Mouse (Mus musculus) heart, embryonic 15.5 days (tissue): ENCODE results near the gene Tspan13. TPM values are rescaled to one million over a fixed set of nuclear protein-coding genes. Genes with fewer than 3 reads are reported as not detected.

Experiments
- ATAC-seq: fragments of 200-750 bp; cut with Nextera tagmentation; replicated peaks from 2 replicates; pipeline ENCODE4 v1.8.0; 2017; ENCODE audit warnings: low read depth, moderate TSS enrichment; ENCODE audit not compliant: insufficient number of reproducible peaks, insufficient read depth, low FRiP score
- H3K27ac ChIP-seq: fragments of 300-500 bp; sonication (generic); 2 replicates; pipeline ENCODE4 v1.5.1; 2015; ENCODE audit warnings: mild to moderate bottlenecking, inconsistent platforms
- H3K27me3 ChIP-seq: fragments of 300-500 bp; sonication (generic); 2 replicates; pipeline ENCODE4 v1.6.1; 2015; ENCODE audit warnings: inconsistent platforms
- H3K36me3 ChIP-seq: fragments of 300-500 bp; sonication (generic); 2 replicates; pipeline ENCODE4 v1.6.1; 2015; ENCODE audit warnings: mild to moderate bottlenecking, inconsistent platforms
- H3K4me1 ChIP-seq: fragments of 300-500 bp; sonication (generic); replicated peaks from 2 replicates; pipeline ENCODE4 v1.6.1; 2015; ENCODE audit warnings: inconsistent platforms
- H3K4me2 ChIP-seq: fragments of 300-500 bp; sonication (generic); 2 replicates; pipeline ENCODE4 v1.6.1; 2015; ENCODE audit warnings: inconsistent platforms, mild to moderate bottlenecking, moderate library complexity
- H3K4me3 ChIP-seq: fragments of 300-500 bp; sonication (generic); 2 replicates; pipeline ENCODE4 v1.5.1; 2015; ENCODE audit warnings: mild to moderate bottlenecking, inconsistent platforms
- H3K9ac ChIP-seq: fragments of 300-500 bp; sonication (generic); 2 replicates; pipeline ENCODE4 v1.6.1; 2015; ENCODE audit warnings: mild to moderate bottlenecking, inconsistent platforms
- H3K9me3 ChIP-seq: fragments of 300-500 bp; sonication (generic); replicated peaks from 2 replicates; pipeline ENCODE4 v1.6.1; 2016; ENCODE audit warnings: inconsistent platforms
- WGBS: fragments of 180-500 bp; shearing (Covaris S2); methylation state at CpG from one replicate; pipeline ENCODE4 v1.1.7; 2015; ENCODE audit warnings: mixed read lengths; 5-methylcytosine and 5-hydroxymethylcytosine counted together
- polyA plus RNA-seq: library from polyadenylated mRNA; unstranded; fragments of >200 nt; fragmentation: Nextera tagmentation; extraction: Ambion mirVana; gene quantifications from 2 replicates; pipeline ENCODE4 v1.2.1, GENCODE M21; 2015

Gene Tspan13
- polyA plus RNA-seq, result 57.9 and 65.1 TPM in 2 replicates

- Histone ChIP-seq H3K4me2 (peak within 1 kb of the TSS; percentile 88), H3K9ac (peak within 1 kb of the TSS; percentile 74), H3K4me1 (peaks cover 12% of the 10 kb centered on the region), H3K27me3 (no peaks in the 10 kb centered on the region), H3K36me3 (no peaks in the 10 kb centered on the region), H3K4me3 (peak within 1 kb of the TSS; percentile 79), H3K27ac (peak within 1 kb of the TSS; percentile 51), H3K9me3 (no peaks in the 10 kb centered on the region)
- ATAC-seq, result peak; percentile 93
- 0% methylated on average over 35 of the region's 35 CpGs for WGBS
These were observed at the start of gene Tspan13 for GRCm38 (mm10) chr12:36042348-36042778. Gene Tspan13 (minus strand): TSS chr12:36042500.

GRCm38 (mm10) chr12:36091964-36092363 is 49.7 kb upstream of the Tspan13 start:
- no peak overlapping the region for H3K27ac ChIP-seq
- H3K36me3 ChIP-seq, result peaks cover 38% of the 10 kb centered on the region

GRCm38 (mm10) chr12:36089221-36089620 is 46.9 kb upstream of the Tspan13 start:
- no peak for ATAC-seq
- no peaks in the 10 kb centered on the region for H3K27me3 ChIP-seq
- H3K4me1 ChIP-seq, result peaks cover 5% of the 10 kb centered on the region
- H3K4me2 ChIP-seq, result no peak overlapping the region
- no peak overlapping the region for H3K4me3 ChIP-seq
- WGBS, result 29% methylated on average over 6 of the region's 6 CpGs
- H3K27ac ChIP-seq, result no peak overlapping the region
- peaks cover 22% of the 10 kb centered on the region for H3K36me3 ChIP-seq
- H3K9me3 ChIP-seq, result no peaks in the 10 kb centered on the region
- H3K9ac ChIP-seq, result no peak overlapping the region

More at GRCm38 (mm10) chr12:36091964-36092363, 49.7 kb upstream of the Tspan13 start:
- Histone ChIP-seq H3K4me2 (no peak overlapping the region), H3K4me3 (no peak overlapping the region), H3K27me3 (no peaks in the 10 kb centered on the region), H3K4me1 (peaks cover 5% of the 10 kb centered on the region), H3K9ac (no peak overlapping the region), H3K9me3 (no peaks in the 10 kb centered on the region)
- ATAC-seq, result no peak
- WGBS, result 91% methylated on average over 10 of the region's 10 CpGs

GRCm38 (mm10) chr12:36088804-36089203 is 46.5 kb upstream of the Tspan13 start:
- Histone ChIP-seq H3K9ac (no peak overlapping the region), H3K36me3 (peaks cover 22% of the 10 kb centered on the region), H3K27me3 (no peaks in the 10 kb centered on the region), H3K4me2 (no peak overlapping the region), H3K9me3 (no peaks in the 10 kb centered on the region), H3K4me3 (no peak overlapping the region), H3K4me1 (peaks cover 5% of the 10 kb centered on the region), H3K27ac (no peak overlapping the region)
- no peak for ATAC-seq
- WGBS, result 82% methylated on average over 1 of the region's 1 CpGs

GRCm38 (mm10) chr12:36085380-36085779 is 43.1 kb upstream of the Tspan13 start:
- no peak overlapping the region for H3K27ac ChIP-seq
- H3K9ac ChIP-seq, result no peak overlapping the region
- WGBS, result 87% methylated on average over 2 of the region's 2 CpGs
- H3K4me3 ChIP-seq, result no peak overlapping the region
- no peaks in the 10 kb centered on the region for H3K27me3 ChIP-seq
- H3K36me3 ChIP-seq, result no peaks in the 10 kb centered on the region
- no peak for ATAC-seq
- no peak overlapping the region for H3K4me2 ChIP-seq
- H3K4me1 ChIP-seq, result peaks cover 5% of the 10 kb centered on the region
- H3K9me3 ChIP-seq, result no peaks in the 10 kb centered on the region

- no peak overlapping the region for H3K9ac ChIP-seq
- no peak overlapping the region for H3K4me3 ChIP-seq
- WGBS, result 67% methylated on average over 4 of the region's 4 CpGs
- no peaks in the 10 kb centered on the region for H3K4me1 ChIP-seq
- H3K4me2 ChIP-seq, result no peak overlapping the region
- no peaks in the 10 kb centered on the region for H3K9me3 ChIP-seq
- H3K36me3 ChIP-seq, result no peaks in the 10 kb centered on the region
- no peak overlapping the region for H3K27ac ChIP-seq
- no peaks in the 10 kb centered on the region for H3K27me3 ChIP-seq
- no peak for ATAC-seq
These were observed 36.0 kb upstream of the Tspan13 start for GRCm38 (mm10) chr12:36078101-36078899.

GRCm38 (mm10) chr12:36072860-36073259 is 30.6 kb upstream of the Tspan13 start:
- ATAC-seq, result no peak
- no peak overlapping the region for H3K4me3 ChIP-seq
- no peaks in the 10 kb centered on the region for H3K27me3 ChIP-seq
- H3K4me2 ChIP-seq, result no peak overlapping the region
- no peak overlapping the region for H3K9ac ChIP-seq
- no peaks in the 10 kb centered on the region for H3K36me3 ChIP-seq
- no peaks in the 10 kb centered on the region for H3K9me3 ChIP-seq
- 31% methylated on average over 5 of the region's 5 CpGs for WGBS
- no peak overlapping the region for H3K27ac ChIP-seq
- no peaks in the 10 kb centered on the region; the same call in 1 of the 2 replicates for H3K4me1 ChIP-seq

GRCm38 (mm10) chr12:36070231-36070630 is 27.9 kb upstream of the Tspan13 start:
- H3K9me3 ChIP-seq, result no peaks in the 10 kb centered on the region
- no peak overlapping the region for H3K4me2 ChIP-seq
- no peak overlapping the region for H3K4me3 ChIP-seq
- no peak overlapping the region for H3K9ac ChIP-seq
- WGBS, result 86% methylated on average over 4 of the region's 4 CpGs
- no peaks in the 10 kb centered on the region for H3K27me3 ChIP-seq
- H3K36me3 ChIP-seq, result no peaks in the 10 kb centered on the region
- H3K27ac ChIP-seq, result no peak overlapping the region
- no peaks in the 10 kb centered on the region; the same call in 1 of the 2 replicates for H3K4me1 ChIP-seq
- ATAC-seq, result no peak

- H3K27me3 ChIP-seq, result no peaks in the 10 kb centered on the region
- no peak overlapping the region for H3K27ac ChIP-seq
- no peak overlapping the region for H3K9ac ChIP-seq
- H3K36me3 ChIP-seq, result no peaks in the 10 kb centered on the region
- no peak for ATAC-seq
- no peak overlapping the region for H3K4me2 ChIP-seq
- 80% methylated on average over 2 of the region's 2 CpGs for WGBS
- no peaks in the 10 kb centered on the region for H3K9me3 ChIP-seq
- H3K4me1 ChIP-seq, result no peaks in the 10 kb centered on the region
- H3K4me3 ChIP-seq, result no peak overlapping the region
These were observed 25.2 kb upstream of the Tspan13 start for GRCm38 (mm10) chr12:36067538-36067937.

GRCm38 (mm10) chr12:36065911-36066310 is 23.6 kb upstream of the Tspan13 start:
- no peaks in the 10 kb centered on the region for H3K36me3 ChIP-seq
- no peak overlapping the region for H3K27ac ChIP-seq
- no peaks in the 10 kb centered on the region for H3K27me3 ChIP-seq
- H3K4me3 ChIP-seq, result no peak overlapping the region
- H3K4me1 ChIP-seq, result no peaks in the 10 kb centered on the region
- WGBS, result 50% methylated on average over 1 of the region's 1 CpGs
- no peaks in the 10 kb centered on the region for H3K9me3 ChIP-seq
- ATAC-seq, result no peak
- no peak overlapping the region for H3K4me2 ChIP-seq
- H3K9ac ChIP-seq, result no peak overlapping the region

GRCm38 (mm10) chr12:36057699-36058098 is 15.4 kb upstream of the Tspan13 start:
- 38% methylated on average over 2 of the region's 2 CpGs for WGBS
- Histone ChIP-seq H3K36me3 (no peaks in the 10 kb centered on the region), H3K4me3 (no peak overlapping the region), H3K27me3 (no peaks in the 10 kb centered on the region), H3K4me2 (no peak overlapping the region), H3K9ac (no peak overlapping the region), H3K9me3 (no peaks in the 10 kb centered on the region), H3K4me1 (no peaks in the 10 kb centered on the region), H3K27ac (no peak overlapping the region)
- ATAC-seq, result no peak

- no peak for ATAC-seq
- no peak overlapping the region for H3K4me2 ChIP-seq
- no peaks in the 10 kb centered on the region for H3K4me1 ChIP-seq
- no peaks in the 10 kb centered on the region for H3K36me3 ChIP-seq
- no peaks in the 10 kb centered on the region for H3K9me3 ChIP-seq
- no peaks in the 10 kb centered on the region for H3K27me3 ChIP-seq
- no peak overlapping the region for H3K27ac ChIP-seq
- H3K9ac ChIP-seq, result no peak overlapping the region
- H3K4me3 ChIP-seq, result no peak overlapping the region
- WGBS, result 83% methylated on average over 1 of the region's 1 CpGs
These were observed 8.0 kb upstream of the Tspan13 start for GRCm38 (mm10) chr12:36050276-36050675.
